Comparison of ENCODE assay signal across 24 mouse cellular contexts in the genomic region with DNA sequence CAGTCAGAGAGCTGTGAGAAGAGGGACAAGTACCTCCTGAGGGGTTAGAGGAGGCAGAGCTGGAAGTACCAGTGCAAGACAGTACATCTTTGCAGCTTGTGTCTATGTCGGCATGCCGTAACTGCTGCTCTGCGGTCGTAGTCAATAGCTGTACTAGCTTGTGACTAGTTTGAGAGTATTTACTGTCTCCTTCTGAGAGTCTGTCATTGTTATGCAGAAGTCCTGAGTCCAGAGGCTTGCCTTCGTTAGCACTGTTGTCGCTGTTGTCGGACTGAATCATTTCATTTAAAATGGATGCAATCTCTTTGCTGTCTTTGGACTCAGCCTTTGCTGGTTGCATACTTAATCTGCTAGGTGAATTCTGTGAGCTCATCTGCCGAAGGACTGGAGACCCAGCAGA.
"Had no signal": no experiment of that assay in that cellular context is flagged by ENCODE, and none has a peak within 500 bp of the region (broad histone marks: within the 10 kb centered on the region; RNA-seq: fewer than 3 reads in every experiment).

No protein-coding gene starts in this region.

- ATAC-seq: hindbrain, postnatal 0 days; intestine, embryonic 16.5 days; liver, embryonic 12.5 days had no signal

- H3K4me1 ChIP-seq: heart, embryonic 10.5 days; heart, embryonic 12.5 days; hindbrain, embryonic 10.5 days; hindbrain, embryonic 13.5 days; hindbrain, embryonic 15.5 days; kidney, embryonic 15.5 days; limb, embryonic 10.5 days; limb, embryonic 12.5 days; liver, embryonic 12.5 days had no signal

- DNase-seq: gastrocnemius, adult 2 months; gastrocnemius, postnatal 10 days; gastrocnemius, postnatal 25 days; heart, postnatal 4 days; kidney, adult 11 months; kidney, adult 2 months; kidney, adult 9 months; kidney, postnatal 14 days; kidney, postnatal 36 days; layer of hippocampus, adult 9-11 months had no signal

- H3K9me3 ChIP-seq: heart, embryonic 10.5 days; heart, embryonic 12.5 days; hindbrain, embryonic 10.5 days; hindbrain, embryonic 13.5 days; hindbrain, embryonic 15.5 days; kidney, embryonic 15.5 days; limb, embryonic 10.5 days; limb, embryonic 12.5 days; liver, embryonic 12.5 days had no signal

- H3K27me3 ChIP-seq: heart, embryonic 12.5 days; hindbrain, embryonic 13.5 days; hindbrain, embryonic 15.5 days; kidney, embryonic 15.5 days; limb, embryonic 12.5 days; liver, embryonic 12.5 days had no signal

- H3K4me2 ChIP-seq: heart, embryonic 12.5 days; hindbrain, embryonic 13.5 days; hindbrain, embryonic 15.5 days; kidney, embryonic 15.5 days; limb, embryonic 12.5 days; liver, embryonic 12.5 days had no signal

- H3K27ac ChIP-seq: gastrocnemius, adult 2 months; heart, embryonic 10.5 days; hindbrain, embryonic 10.5 days; hindbrain, embryonic 13.5 days; hindbrain, embryonic 15.5 days; hindbrain, postnatal 0 days; kidney, embryonic 15.5 days; kidney, postnatal 0 days; left cerebral cortex, adult 2 months; limb, embryonic 10.5 days; limb, embryonic 12.5 days; liver, embryonic 12.5 days; liver, embryonic 14.5 days had no signal

- H3K36me3 ChIP-seq: limb, embryonic 10.5 days; liver, embryonic 12.5 days had no signal

- H3K4me3 ChIP-seq: gastrocnemius, adult 2 months; heart, embryonic 10.5 days; heart, embryonic 12.5 days; hindbrain, embryonic 10.5 days; hindbrain, embryonic 13.5 days; hindbrain, embryonic 15.5 days; kidney, embryonic 15.5 days; left cerebral cortex, adult 2 months; limb, embryonic 10.5 days; limb, embryonic 12.5 days; liver, embryonic 12.5 days had no signal

- H3K9ac ChIP-seq: heart, embryonic 12.5 days; hindbrain, embryonic 13.5 days; hindbrain, embryonic 15.5 days; kidney, embryonic 15.5 days; limb, embryonic 12.5 days; liver, embryonic 12.5 days; liver, embryonic 14.5 days had no signal
